Mouse (Mus musculus): ENCODE results near the gene Slc1a2. TPM values are rescaled to one million over a fixed set of nuclear protein-coding genes. Genes with fewer than 3 reads are reported as not detected.

Gene Slc1a2
- polyA plus RNA-seq, 1 experiment from 2014 or later: 22.3 TPM

- no peak for ATAC-seq (ENCODE audit: low FRiP score)
- Histone ChIP-seq H3K27me3 (replicated peaks) (no peaks in the 10 kb centered on the region), H3K4me2 (no peak overlapping the region), H3K9ac (replicated peaks) (no peak overlapping the region), H3K9me3 (replicated peaks) (no peaks in the 10 kb centered on the region), H3K36me3 (no peaks in the 10 kb centered on the region), H3K27ac (replicated peaks) (no peak overlapping the region), H3K4me3 (replicated peaks) (no peak overlapping the region), H3K4me1 (peaks cover 10% of the 10 kb centered on the region)
Measured at GRCm38 (mm10) chr2:102695541-102695940, 37.1 kb downstream of the Slc1a2 start.

GRCm38 (mm10) chr2:102697732-102698131 is 39.3 kb downstream of the Slc1a2 start:
- H3K4me1 ChIP-seq: peaks cover 6% of the 10 kb centered on the region
- no peak overlapping the region for H3K4me2 ChIP-seq
- WGBS: 84% methylated on average over 2 of the region's 2 CpGs
- ATAC-seq (ENCODE audit: low FRiP score): no peak
- no peak overlapping the region for H3K27ac ChIP-seq (replicated peaks)
- no peaks in the 10 kb centered on the region for H3K9me3 ChIP-seq (replicated peaks)
- H3K9ac ChIP-seq (replicated peaks): no peak overlapping the region
- H3K27me3 ChIP-seq (replicated peaks): no peaks in the 10 kb centered on the region
- H3K36me3 ChIP-seq: no peaks in the 10 kb centered on the region
- H3K4me3 ChIP-seq (replicated peaks): no peak overlapping the region

GRCm38 (mm10) chr2:102699921-102700320 is 41.5 kb downstream of the Slc1a2 start:
- no peak for ATAC-seq (ENCODE audit: low FRiP score)
- Histone ChIP-seq H3K9me3 (replicated peaks) (no peaks in the 10 kb centered on the region), H3K27ac (replicated peaks) (no peak overlapping the region), H3K27me3 (replicated peaks) (no peaks in the 10 kb centered on the region), H3K4me1 (0 out of 2 replicates have a peak, but pooled peaks cover 5% of the 10 kb centered on the region), H3K36me3 (no peaks in the 10 kb centered on the region), H3K9ac (replicated peaks) (no peak overlapping the region), H3K4me3 (replicated peaks) (no peak overlapping the region), H3K4me2 (no peak overlapping the region)
- WGBS: 90% methylated on average over 7 of the region's 7 CpGs

GRCm38 (mm10) chr2:102700695-102701094 is 42.2 kb downstream of the Slc1a2 start:
- Histone ChIP-seq H3K36me3 (no peaks in the 10 kb centered on the region), H3K27ac (replicated peaks) (no peak overlapping the region), H3K4me3 (replicated peaks) (no peak overlapping the region), H3K9me3 (replicated peaks) (no peaks in the 10 kb centered on the region), H3K9ac (replicated peaks) (no peak overlapping the region), H3K4me2 (no peak overlapping the region), H3K4me1 (0 out of 2 replicates have a peak, but pooled peaks cover 5% of the 10 kb centered on the region), H3K27me3 (replicated peaks) (no peaks in the 10 kb centered on the region)
- no peak for ATAC-seq (ENCODE audit: low FRiP score)
- 97% methylated on average over 2 of the region's 2 CpGs for WGBS

GRCm38 (mm10) chr2:102701382-102701781 is 42.9 kb downstream of the Slc1a2 start:
- no peak overlapping the region for H3K9ac ChIP-seq (replicated peaks)
- H3K27me3 ChIP-seq (replicated peaks): no peaks in the 10 kb centered on the region
- H3K4me2 ChIP-seq: no peak overlapping the region
- H3K4me1 ChIP-seq: 0 out of 2 replicates have a peak, but pooled peaks cover 5% of the 10 kb centered on the region
- no peak overlapping the region for H3K4me3 ChIP-seq (replicated peaks)
- WGBS: 90% methylated on average over 3 of the region's 3 CpGs
- no peaks in the 10 kb centered on the region for H3K9me3 ChIP-seq (replicated peaks)
- no peak for ATAC-seq (ENCODE audit: low FRiP score)
- H3K36me3 ChIP-seq: no peaks in the 10 kb centered on the region
- no peak overlapping the region for H3K27ac ChIP-seq (replicated peaks)

- H3K9ac ChIP-seq (replicated peaks): no peak overlapping the region
- H3K4me2 ChIP-seq: no peak overlapping the region
- no peak for ATAC-seq (ENCODE audit: low FRiP score)
- H3K9me3 ChIP-seq (replicated peaks): no peaks in the 10 kb centered on the region
- H3K27me3 ChIP-seq (replicated peaks): no peaks in the 10 kb centered on the region
- H3K4me3 ChIP-seq (replicated peaks): no peak overlapping the region
- WGBS: 75% methylated on average over 3 of the region's 3 CpGs
- H3K4me1 ChIP-seq: 0 out of 2 replicates have a peak, but pooled peaks cover 5% of the 10 kb centered on the region
- no peak overlapping the region for H3K27ac ChIP-seq (replicated peaks)
- no peaks in the 10 kb centered on the region for H3K36me3 ChIP-seq
Measured at GRCm38 (mm10) chr2:102703556-102703955, 45.1 kb downstream of the Slc1a2 start.

GRCm38 (mm10) chr2:102704781-102705180 is 46.3 kb downstream of the Slc1a2 start:
- 73% methylated on average over 1 of the region's 1 CpGs for WGBS
- H3K27ac ChIP-seq (replicated peaks): no peak overlapping the region
- no peak overlapping the region for H3K9ac ChIP-seq (replicated peaks)
- no peak overlapping the region for H3K4me3 ChIP-seq (replicated peaks)
- ATAC-seq (ENCODE audit: low FRiP score): no peak
- 0 out of 2 replicates have a peak, but pooled peaks cover 5% of the 10 kb centered on the region for H3K4me1 ChIP-seq
- no peak overlapping the region for H3K4me2 ChIP-seq
- no peaks in the 10 kb centered on the region for H3K27me3 ChIP-seq (replicated peaks)
- no peaks in the 10 kb centered on the region for H3K36me3 ChIP-seq
- H3K9me3 ChIP-seq (replicated peaks): no peaks in the 10 kb centered on the region

- H3K4me3 ChIP-seq (replicated peaks): no peak overlapping the region
- H3K4me1 ChIP-seq: no peaks in the 10 kb centered on the region
- H3K27ac ChIP-seq (replicated peaks): no peak overlapping the region
- H3K9me3 ChIP-seq (replicated peaks): no peaks in the 10 kb centered on the region
- 86% methylated on average over 5 of the region's 5 CpGs for WGBS
- H3K27me3 ChIP-seq (replicated peaks): no peaks in the 10 kb centered on the region
- H3K4me2 ChIP-seq: no peak overlapping the region
- H3K9ac ChIP-seq (replicated peaks): no peak overlapping the region
- no peaks in the 10 kb centered on the region for H3K36me3 ChIP-seq
- ATAC-seq (ENCODE audit: low FRiP score): no peak
Measured at GRCm38 (mm10) chr2:102711511-102711910, 53.1 kb downstream of the Slc1a2 start.

- Histone ChIP-seq H3K4me2 (no peak overlapping the region), H3K9me3 (replicated peaks) (no peaks in the 10 kb centered on the region), H3K9ac (replicated peaks) (no peak overlapping the region), H3K4me1 (no peaks in the 10 kb centered on the region), H3K36me3 (no peaks in the 10 kb centered on the region), H3K4me3 (replicated peaks) (no peak overlapping the region), H3K27ac (replicated peaks) (no peak overlapping the region), H3K27me3 (replicated peaks) (no peaks in the 10 kb centered on the region)
- WGBS: 88% methylated on average over 4 of the region's 4 CpGs
- no peak for ATAC-seq (ENCODE audit: low FRiP score)
Measured at GRCm38 (mm10) chr2:102712049-102712448, 53.6 kb downstream of the Slc1a2 start.

GRCm38 (mm10) chr2:102712678-102713628 is 54.5 kb downstream of the Slc1a2 start:
- no peak overlapping the region for H3K4me2 ChIP-seq
- no peak overlapping the region for H3K27ac ChIP-seq (replicated peaks)
- no peaks in the 10 kb centered on the region for H3K4me1 ChIP-seq
- H3K9ac ChIP-seq (replicated peaks): no peak overlapping the region
- no peak for ATAC-seq (ENCODE audit: low FRiP score)
- no peaks in the 10 kb centered on the region for H3K27me3 ChIP-seq (replicated peaks)
- WGBS: 82% methylated on average over 7 of the region's 7 CpGs
- no peaks in the 10 kb centered on the region for H3K9me3 ChIP-seq (replicated peaks)
- H3K4me3 ChIP-seq (replicated peaks): no peak overlapping the region
- H3K36me3 ChIP-seq: no peaks in the 10 kb centered on the region

- Histone ChIP-seq H3K36me3 (no peaks in the 10 kb centered on the region), H3K9me3 (replicated peaks) (no peaks in the 10 kb centered on the region), H3K4me3 (replicated peaks) (no peak overlapping the region), H3K4me1 (no peaks in the 10 kb centered on the region), H3K9ac (replicated peaks) (no peak overlapping the region), H3K27ac (replicated peaks) (no peak overlapping the region), H3K27me3 (replicated peaks) (no peaks in the 10 kb centered on the region), H3K4me2 (no peak overlapping the region)
- 72% methylated on average over 2 of the region's 2 CpGs for WGBS
- ATAC-seq (ENCODE audit: low FRiP score): no peak
Measured at GRCm38 (mm10) chr2:102714320-102714719, 55.9 kb downstream of the Slc1a2 start.

GRCm38 (mm10) chr2:102715754-102716153 is 57.3 kb downstream of the Slc1a2 start:
- WGBS: 33% methylated on average over 1 of the region's 1 CpGs
- no peak overlapping the region for H3K27ac ChIP-seq (replicated peaks)
- no peak overlapping the region for H3K9ac ChIP-seq (replicated peaks)
- H3K36me3 ChIP-seq: no peaks in the 10 kb centered on the region
- ATAC-seq (ENCODE audit: low FRiP score): no peak
- H3K4me3 ChIP-seq (replicated peaks): no peak overlapping the region
- H3K4me1 ChIP-seq: no peaks in the 10 kb centered on the region
- no peak overlapping the region for H3K4me2 ChIP-seq
- no peaks in the 10 kb centered on the region for H3K27me3 ChIP-seq (replicated peaks)
- no peaks in the 10 kb centered on the region for H3K9me3 ChIP-seq (replicated peaks)

Data from neural tube, embryonic 15.5 days (tissue).